Mouse (Mus musculus) stomach, postnatal 0 days (tissue): ENCODE measurements at regions not wholly inside any gene's neighbourhood (a gene's known extent, or its start where the extent isn't known, plus 50 kb on each side); places are given as distances from the start of the nearest gene placed in this dataset.

Source experiments
- CTCF ChIP-seq: IDR thresholded peaks from 2 replicates; pipeline ENCODE4 v1.5.1; 2016; ENCODE audit warnings: antibody characterized with exemption, low read depth, mild to moderate bottlenecking, moderate library complexity
- EP300 ChIP-seq: optimal IDR thresholded peaks from 2 replicates; pipeline ENCODE3; 2016; ENCODE audit warnings: antibody characterized with exemption

DNA sequence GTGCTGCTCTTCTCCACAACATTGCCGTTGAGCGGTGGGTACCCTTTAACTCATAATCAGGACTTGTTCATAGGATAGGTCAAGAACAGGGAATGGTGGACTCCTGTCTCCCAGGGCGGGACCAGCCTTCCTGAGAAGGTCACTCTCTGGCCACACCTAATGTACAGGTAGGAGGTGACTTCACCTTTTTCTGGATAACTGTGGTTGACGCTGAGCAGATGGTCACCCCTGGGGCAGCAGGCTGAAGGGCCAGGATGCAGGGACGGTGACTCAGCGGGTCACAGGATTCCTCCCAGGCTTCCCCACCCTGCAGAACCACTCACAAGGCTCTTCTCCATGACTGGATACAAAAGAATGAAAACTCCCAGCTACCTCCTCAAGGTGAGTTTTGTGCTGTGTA, 66.6 kb upstream of the Fndc3b start:
- no peak for TF ChIP-seq CTCF
- no peak for TF ChIP-seq EP300
